In the genomic region with DNA sequence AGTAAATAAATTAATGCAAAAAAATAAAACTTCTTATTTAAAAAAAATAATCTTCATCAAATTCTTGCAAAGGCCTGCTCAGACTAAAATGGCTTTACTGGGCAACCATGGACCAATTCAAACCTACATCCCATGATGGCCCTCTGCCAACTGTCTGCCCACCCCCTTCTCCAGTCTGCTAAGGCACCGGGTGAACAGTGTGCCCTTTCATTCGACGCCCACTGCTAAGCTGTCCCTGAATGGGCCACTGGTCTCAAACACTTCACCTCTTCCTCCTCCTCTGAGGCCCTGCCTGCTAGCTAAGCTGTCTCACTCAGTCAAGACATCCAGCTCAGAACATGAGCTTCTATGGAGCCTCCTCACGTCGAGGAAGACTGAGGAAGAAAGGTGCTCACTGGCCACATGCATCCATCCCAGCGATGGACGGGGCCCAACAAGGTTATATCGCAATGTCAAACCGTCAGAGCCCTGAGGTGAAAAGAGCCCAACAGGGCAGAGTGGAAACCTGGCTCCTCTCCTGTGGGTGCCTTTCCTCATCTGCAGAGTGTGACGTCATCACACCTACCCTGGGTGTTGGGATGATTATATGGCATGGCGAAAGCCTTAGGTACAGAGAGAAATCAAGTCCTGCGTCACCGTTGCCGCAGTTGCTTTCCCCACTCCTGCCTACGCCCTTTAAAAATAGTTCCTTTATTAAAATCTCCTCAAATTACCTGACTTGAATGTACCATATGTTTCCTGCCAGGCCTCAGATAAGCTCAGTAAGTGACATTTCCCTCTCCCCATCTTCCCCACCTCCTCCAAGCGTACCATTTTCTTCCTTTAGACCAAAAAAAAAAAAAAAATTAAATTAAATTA, we compare ENCODE assay signal across 8 mouse cellular contexts.
DNase-seq lines count a peak whose midpoint lies in the region; ATAC-seq lines count a peak whose summit lies in the region.
"Had no signal": no experiment of that assay in that cellular context is flagged by ENCODE, and none has a peak within 500 bp of the region (broad histone marks: within the 10 kb centered on the region; RNA-seq: fewer than 3 reads in every experiment).

No protein-coding gene starts in this region.

- DNase-seq in layer of hippocampus, postnatal 10 days (ENCODE audit: low spot score in 2 of 2) = peak; percentile 46 to 57
- DNase-seq in layer of hippocampus, adult 9-11 months = no peak
- DNase-seq in midbrain, embryonic 14.5 days = peak; percentile 63
- DNase-seq in ovary, postnatal 10 days (ENCODE audit: low spot score) = no peak
- no peak for DNase-seq in cerebellum, postnatal 25 days

- no peak overlapping the region for H3K4me2 ChIP-seq in embryonic facial prominence, embryonic 13.5 days
- H3K4me2 ChIP-seq in forebrain, embryonic 16.5 days (ENCODE audit: low read length) = no peak overlapping the region
- H3K4me2 ChIP-seq in midbrain, embryonic 14.5 days (ENCODE audit: low read length) = no peak overlapping the region

- WGBS in embryonic facial prominence, embryonic 13.5 days = 75% methylated on average over 16 of the region's 16 CpGs
- 69% methylated on average over 16 of the region's 16 CpGs for WGBS in forebrain, embryonic 16.5 days
- 84% methylated on average over 16 of the region's 16 CpGs for WGBS in midbrain, embryonic 14.5 days

- no peak overlapping the region for H3K9ac ChIP-seq in embryonic facial prominence, embryonic 13.5 days
- no peak overlapping the region for H3K9ac ChIP-seq in forebrain, embryonic 16.5 days (replicated peaks; ENCODE audit: low read depth, low read length)
- H3K9ac ChIP-seq in midbrain, embryonic 14.5 days (replicated peaks; ENCODE audit: low read length) = no peak overlapping the region

- no peaks in the 10 kb centered on the region for H3K9me3 ChIP-seq in embryonic facial prominence, embryonic 13.5 days
- no peaks in the 10 kb centered on the region for H3K9me3 ChIP-seq in forebrain, embryonic 16.5 days (ENCODE audit: control insufficient read depth, low read length)
- H3K9me3 ChIP-seq in midbrain, embryonic 14.5 days (ENCODE audit: control insufficient read depth, low read length) = no peaks in the 10 kb centered on the region

- peaks cover 17% of the 10 kb centered on the region for H3K4me1 ChIP-seq in embryonic facial prominence, embryonic 13.5 days
- H3K4me1 ChIP-seq in forebrain, embryonic 16.5 days (replicated peaks; ENCODE audit: control insufficient read depth, insufficient read depth, low read length) = no peaks in the 10 kb centered on the region
- no peaks in the 10 kb centered on the region for H3K4me1 ChIP-seq in midbrain, embryonic 14.5 days (ENCODE audit: control insufficient read depth, insufficient read depth, low read length)

- no peak overlapping the region for H3K4me3 ChIP-seq in embryonic facial prominence, embryonic 13.5 days
- H3K4me3 ChIP-seq in forebrain, embryonic 16.5 days (replicated peaks; ENCODE audit: low read length) = no peak overlapping the region
- no peak overlapping the region for H3K4me3 ChIP-seq in midbrain, embryonic 14.5 days (replicated peaks; ENCODE audit: low read depth, low read length)

- H3K36me3 ChIP-seq in embryonic facial prominence, embryonic 13.5 days = no peaks in the 10 kb centered on the region
- H3K36me3 ChIP-seq in forebrain, embryonic 16.5 days (ENCODE audit: control insufficient read depth, insufficient read depth) = no peaks in the 10 kb centered on the region
- no peaks in the 10 kb centered on the region for H3K36me3 ChIP-seq in midbrain, embryonic 14.5 days (ENCODE audit: control insufficient read depth, insufficient read depth, low read length)

- peak; percentile 62; the same call in 1 of the 2 replicates for ATAC-seq in embryonic facial prominence, embryonic 13.5 days (ENCODE audit: insufficient number of reproducible peaks, insufficient read depth, low FRiP score, low TSS enrichment, low read depth)
- ATAC-seq in forebrain, embryonic 16.5 days = peak; percentile 79
- ATAC-seq in midbrain, embryonic 14.5 days (ENCODE audit: low FRiP score, low TSS enrichment) = peak; percentile 53; the same call in 1 of the 2 replicates
- ATAC-seq: lung, postnatal 0 days had no signal

- H3K27me3 ChIP-seq in embryonic facial prominence, embryonic 13.5 days = no peaks in the 10 kb centered on the region
- H3K27me3 ChIP-seq in forebrain, embryonic 16.5 days (replicated peaks; ENCODE audit: control insufficient read depth, insufficient read depth, low read length) = no peaks in the 10 kb centered on the region
- no peaks in the 10 kb centered on the region for H3K27me3 ChIP-seq in midbrain, embryonic 14.5 days (ENCODE audit: control insufficient read depth, insufficient read depth, low read length)

- peak overlapping the region; percentile 85 for H3K27ac ChIP-seq in embryonic facial prominence, embryonic 13.5 days
- H3K27ac ChIP-seq in forebrain, embryonic 16.5 days (ENCODE audit: low read length) = no peak overlapping the region
- H3K27ac ChIP-seq in midbrain, embryonic 14.5 days (replicated peaks; ENCODE audit: low read depth, low read length) = no peak overlapping the region; the same call in 1 of the 2 replicates

Comparison
In these comparisons a context has a peak if more than half of its experiments do, and no peak if none do; other contexts are left out.
1. DNase-seq: peak in layer of hippocampus, postnatal 10 days (2 of 2) and midbrain, embryonic 14.5 days (single experiment); none in layer of hippocampus, adult 9-11 months (single experiment), ovary, postnatal 10 days (single experiment) and cerebellum, postnatal 25 days (0 of 2).
2. Peak in every context shown above with its lines, with median percentiles within 50 percentile points of each other: ATAC-seq.